Mouse (Mus musculus): ENCODE measurements around the gene Jph4. TPM values are rescaled to one million over a fixed set of nuclear protein-coding genes. Genes with fewer than 3 reads are reported as not detected.

Gene Jph4
- total and polyA plus RNA-seq, 3 experiments = not detected

GRCm38 (mm10) chr14:55152174-55152573 is 35.4 kb upstream of the Jph4 start:
- peak; percentile 14 for DNase-seq (ENCODE audit: low read depth, low spot score)
- no peaks in the 10 kb centered on the region; a peak in 1 of 4 replicates for H3K4me1 ChIP-seq (ENCODE audit: control insufficient read depth in 1 of 2, insufficient read depth in 2 of 2, low read length in 2 of 2)
- no peaks in the 10 kb centered on the region for H3K36me3 ChIP-seq (ENCODE audit: control insufficient read depth in 1 of 2, insufficient read depth in 2 of 2, low read length in 2 of 2)
- no peaks in the 10 kb centered on the region for H3K9me3 ChIP-seq (replicated peaks; ENCODE audit: insufficient read depth, low read length)
- no peak overlapping the region for H3K9ac ChIP-seq (ENCODE audit: control insufficient read depth, low read depth, low read length, poor library complexity, severe bottlenecking)
- no peak overlapping the region for H3K4me3 ChIP-seq (ENCODE audit: control insufficient read depth in 1 of 2, insufficient read depth in 1 of 2, low read depth in 2 of 2, low read length in 2 of 2)
- H3K79me2 ChIP-seq (ENCODE audit: control insufficient read depth, insufficient read depth, low read length, poor library complexity) = no peaks in the 10 kb centered on the region
- peaks cover 0 to 4% of the 10 kb centered on the region in 2 experiments; a peak in 2 of 4 replicates for H3K27me3 ChIP-seq (ENCODE audit: control insufficient read depth in 1 of 2, insufficient read depth in 2 of 2, low read length in 2 of 2)
- TF ChIP-seq MEF2A (IDR thresholded peaks at IDR 0.05; ENCODE audit: extremely low read depth, insufficient replicate concordance, low read depth, low read length, poor library complexity, severe bottlenecking) (no peak), UBTF (IDR thresholded peaks at IDR 0.05; ENCODE audit: borderline replicate concordance, insufficient read depth, low read depth, low read length) (no peak), NELFE (IDR thresholded peaks at IDR 0.05; ENCODE audit: low read depth, low read length) (no peak), RAD21 (IDR thresholded peaks at IDR 0.05; ENCODE audit: low read depth, low read length) (no peak), SIN3A (IDR thresholded peaks at IDR 0.05; ENCODE audit: low read length) (no peak), SMC3 (IDR thresholded peaks at IDR 0.05; ENCODE audit: low read depth, low read length) (no peak), CHD1 (IDR thresholded peaks at IDR 0.05; ENCODE audit: low read depth, low read length) (no peak), ETS1 (IDR thresholded peaks at IDR 0.05; ENCODE audit: low read depth, low read length) (no peak), TAL1 (IDR thresholded peaks at IDR 0.05; ENCODE audit: low read length) (no peak), MYB (IDR thresholded peaks at IDR 0.05; ENCODE audit: low read depth, low read length) (no peak)
- no peak overlapping the region for H3K27ac ChIP-seq (ENCODE audit: control insufficient read depth, low read depth, low read length)

GRCm38 (mm10) chr14:55150985-55151384 is 34.2 kb upstream of the Jph4 start:
- Histone ChIP-seq H3K9me3 (replicated peaks; ENCODE audit: insufficient read depth, low read length) (no peaks in the 10 kb centered on the region), H3K79me2 (ENCODE audit: control insufficient read depth, insufficient read depth, low read length, poor library complexity) (no peaks in the 10 kb centered on the region), H3K27me3 (ENCODE audit: control insufficient read depth in 1 of 2, insufficient read depth in 2 of 2, low read length in 2 of 2) (peaks cover 0 to 4% of the 10 kb centered on the region in 2 experiments; a peak in 3 of 4 replicates), H3K4me1 (ENCODE audit: control insufficient read depth in 1 of 2, insufficient read depth in 2 of 2, low read length in 2 of 2) (no peaks in the 10 kb centered on the region; a peak in 1 of 4 replicates), H3K4me3 (ENCODE audit: control insufficient read depth in 1 of 2, insufficient read depth in 1 of 2, low read depth in 2 of 2, low read length in 2 of 2) (no peak overlapping the region), H3K9ac (ENCODE audit: control insufficient read depth, low read depth, low read length, poor library complexity, severe bottlenecking) (no peak overlapping the region), H3K27ac (ENCODE audit: control insufficient read depth, low read depth, low read length) (no peak overlapping the region), H3K36me3 (ENCODE audit: control insufficient read depth in 1 of 2, insufficient read depth in 2 of 2, low read length in 2 of 2) (no peaks in the 10 kb centered on the region)
- no peak for DNase-seq (ENCODE audit: low read depth, low spot score)
- TF ChIP-seq CHD2 (IDR thresholded peaks at IDR 0.05; ENCODE audit: low read length) (no peak), MYC (IDR thresholded peaks at IDR 0.05; ENCODE audit: low read depth, low read length) (no peak), CTCF (IDR thresholded peaks at IDR 0.05 in 2 of 3, conservative IDR thresholded peaks at IDR 0.05 in 1 of 3; ENCODE audit: control insufficient read depth in 1 of 3, insufficient read depth in 1 of 3, low read depth in 2 of 3, low read length in 3 of 3, poor library complexity in 1 of 3, severe bottlenecking in 1 of 3) (no peak), POLR2AphosphoS2 (IDR thresholded peaks at IDR 0.05; ENCODE audit: low read length) (no peak), NELFE (IDR thresholded peaks at IDR 0.05; ENCODE audit: low read depth, low read length) (no peak), MAFK (IDR thresholded peaks at IDR 0.05; ENCODE audit: borderline replicate concordance, low read depth, low read length) (no peak), SMC3 (IDR thresholded peaks at IDR 0.05; ENCODE audit: low read depth, low read length) (no peak), BHLHE40 (IDR thresholded peaks at IDR 0.05; ENCODE audit: borderline replicate concordance, low read depth, low read length) (no peak)

Data from MEL (cell line).